Mouse (Mus musculus): ENCODE measurements around the gene Araf. TPM values are rescaled to one million over a fixed set of nuclear protein-coding genes. Genes with fewer than 3 reads are reported as not detected.

Gene Araf
- polyA plus RNA-seq (2016; fragmentation: Nextera tagmentation; extraction: Ambion mirVana): 103 and 115 TPM in 2 replicates

DNA sequence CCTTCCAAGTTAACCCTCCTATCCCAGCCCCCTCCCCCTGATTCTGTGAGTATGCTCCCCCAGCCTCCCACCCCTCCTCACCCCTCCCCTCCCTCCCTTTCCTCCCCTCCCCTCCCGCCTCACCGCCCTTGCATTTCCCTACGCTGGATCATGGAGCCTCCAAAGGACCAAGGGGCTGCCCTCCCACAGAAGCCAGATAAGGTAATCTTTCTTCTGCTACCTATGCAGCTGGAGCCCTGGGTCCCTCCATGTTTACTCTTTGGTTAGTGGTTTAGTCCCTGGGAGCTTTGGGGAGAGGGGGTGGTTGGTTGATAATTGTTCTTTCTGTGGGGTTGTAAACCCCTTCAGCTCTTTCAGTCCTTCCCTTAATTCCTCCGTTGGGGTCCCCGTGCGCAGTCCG lies at the start of gene Araf:
TSS of gene Araf (plus strand) at position 134 of the 400 bp plus-strand sequence.
- Histone ChIP-seq H3K27me3 (ENCODE audit: insufficient read depth, poor library complexity, severe bottlenecking) (no peaks in the 10 kb centered on the region), H3K27ac (peak within 1 kb of the TSS; percentile 90), H3K4me3 (peak within 1 kb of the TSS; percentile 54), H3K4me1 (replicated peaks) (no peaks in the 10 kb centered on the region), H3K9me3 (0 out of 2 replicates have a peak, but pooled peaks cover 5% of the 10 kb centered on the region), H3K36me3 (peaks cover 10% of the 10 kb centered on the region; the same call in 1 of the 2 replicates)
- DNase-seq (ENCODE audit: low spot score): no peak
- WGBS: 12% methylated on average over 5 of the region's 7 CpGs

DNA sequence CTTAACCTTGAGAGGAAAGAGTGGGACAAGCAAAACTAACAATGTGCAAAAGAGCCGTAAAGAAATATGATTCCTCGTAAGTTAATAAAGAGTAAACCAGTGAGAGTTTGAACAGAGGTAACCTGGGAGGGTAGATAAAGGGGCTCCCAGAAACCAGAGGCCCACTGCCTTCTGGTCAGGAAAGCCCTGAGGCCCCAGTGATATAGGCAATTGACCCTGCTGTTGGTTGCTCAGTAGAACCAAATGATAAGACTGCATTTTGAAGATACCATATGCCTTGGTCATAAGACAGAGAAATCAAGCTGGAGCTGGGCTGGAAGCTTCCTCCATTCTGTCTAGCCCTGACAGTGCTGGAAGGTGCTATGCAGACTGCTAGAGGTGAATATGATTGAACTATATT lies 48.8 kb upstream of the Araf start:
- H3K4me1 ChIP-seq (replicated peaks): no peaks in the 10 kb centered on the region
- 92% methylated on average over 2 of the region's 2 CpGs for WGBS
- H3K27me3 ChIP-seq (ENCODE audit: insufficient read depth, poor library complexity, severe bottlenecking): no peaks in the 10 kb centered on the region
- H3K4me3 ChIP-seq: no peak overlapping the region
- no peak for DNase-seq (ENCODE audit: low spot score)
- H3K9me3 ChIP-seq: no peaks in the 10 kb centered on the region
- no peak overlapping the region for H3K27ac ChIP-seq
- H3K36me3 ChIP-seq: no peaks in the 10 kb centered on the region

DNA sequence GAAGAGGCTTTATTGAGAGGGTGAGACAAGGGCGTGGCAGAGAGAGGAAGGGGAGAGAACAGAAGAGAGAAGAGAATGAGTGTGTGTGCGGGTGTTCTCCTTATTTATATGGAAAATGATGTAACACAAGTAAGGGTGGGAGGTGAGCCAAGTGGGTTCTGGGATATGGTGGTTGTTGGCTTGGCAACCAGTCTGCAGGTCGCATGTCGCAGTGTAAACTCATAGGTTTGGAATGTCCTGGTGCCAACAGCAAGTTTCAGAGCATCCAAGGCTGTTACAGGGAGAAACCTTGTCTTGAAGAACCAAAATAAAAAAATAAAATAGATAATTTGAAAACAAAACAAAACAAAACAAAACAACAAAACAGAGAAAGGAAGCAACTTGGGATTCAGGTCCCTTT lies 36.4 kb upstream of the Araf start:
- DNase-seq (ENCODE audit: low spot score): no peak
- no peaks in the 10 kb centered on the region for H3K36me3 ChIP-seq
- H3K4me1 ChIP-seq (replicated peaks): no peaks in the 10 kb centered on the region
- H3K27me3 ChIP-seq (ENCODE audit: insufficient read depth, poor library complexity, severe bottlenecking): no peaks in the 10 kb centered on the region
- WGBS: 87% methylated on average over 4 of the region's 4 CpGs
- no peaks in the 10 kb centered on the region for H3K9me3 ChIP-seq
- H3K27ac ChIP-seq: no peak overlapping the region
- no peak overlapping the region for H3K4me3 ChIP-seq

DNA sequence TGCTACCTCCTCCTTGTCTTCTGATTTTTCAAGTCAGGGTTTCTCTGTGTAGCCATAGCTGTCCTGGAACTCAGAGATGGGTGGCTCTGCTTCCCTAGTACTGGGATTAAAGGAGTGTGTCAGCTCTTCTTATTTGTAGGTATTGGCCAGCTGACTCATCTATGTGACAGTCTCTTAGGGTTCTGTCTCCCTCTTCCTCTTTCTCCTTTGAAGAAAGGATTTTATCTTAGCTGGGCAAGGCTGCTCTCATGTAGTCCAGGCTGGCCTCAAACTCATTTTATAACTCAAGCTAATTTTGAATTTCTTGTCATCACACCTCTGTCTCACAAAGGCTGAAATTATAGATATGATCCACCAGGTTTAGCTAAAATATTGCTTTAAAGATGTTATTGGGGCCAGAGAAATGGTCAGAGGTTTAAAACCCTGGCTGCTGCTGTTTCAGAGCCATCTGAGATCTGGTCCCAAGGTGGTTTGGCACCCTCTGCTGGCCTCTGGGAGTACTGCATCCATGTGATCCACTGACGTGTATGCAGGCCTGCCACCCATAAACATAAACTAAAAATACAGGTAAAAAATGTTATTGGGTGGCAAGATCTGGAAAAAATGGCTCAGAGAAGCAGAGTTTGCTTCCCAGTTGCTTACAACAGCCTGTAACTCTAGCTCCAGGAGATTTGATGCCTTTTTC lies 26.8 kb upstream of the Araf start:
- Histone ChIP-seq H3K9me3 (no peaks in the 10 kb centered on the region; the same call in 1 of the 2 replicates), H3K36me3 (no peaks in the 10 kb centered on the region), H3K4me3 (no peak overlapping the region), H3K27ac (no peak overlapping the region), H3K27me3 (ENCODE audit: insufficient read depth, poor library complexity, severe bottlenecking) (no peaks in the 10 kb centered on the region), H3K4me1 (replicated peaks) (no peaks in the 10 kb centered on the region)
- DNase-seq (ENCODE audit: low spot score): peak; percentile 77
- WGBS: 3% methylated on average over 1 of the region's 1 CpGs

DNA sequence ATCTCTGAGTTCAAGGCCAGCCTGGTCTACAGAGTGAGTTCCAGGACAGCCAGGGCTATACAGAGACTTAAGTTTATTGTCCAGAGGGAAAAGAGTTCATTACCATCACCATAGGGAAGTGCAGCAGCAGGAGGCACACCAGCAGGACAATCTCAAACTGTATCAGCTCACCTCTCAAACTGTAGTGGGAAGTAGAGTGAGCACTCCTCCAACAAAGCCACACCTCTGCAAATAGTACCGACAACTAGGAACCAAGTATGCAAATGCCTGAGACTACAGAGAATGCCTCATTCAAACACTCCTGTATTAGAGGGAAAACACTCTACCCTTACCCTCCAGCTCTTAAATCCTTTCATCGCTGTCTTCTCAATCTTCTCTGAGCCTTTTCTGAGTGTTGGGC lies 25.9 kb upstream of the Araf start:
- H3K9me3 ChIP-seq: no peaks in the 10 kb centered on the region; the same call in 1 of the 2 replicates
- no peak for DNase-seq (ENCODE audit: low spot score)
- H3K4me3 ChIP-seq: no peak overlapping the region
- H3K27ac ChIP-seq: no peak overlapping the region
- H3K27me3 ChIP-seq (ENCODE audit: insufficient read depth, poor library complexity, severe bottlenecking): no peaks in the 10 kb centered on the region
- H3K36me3 ChIP-seq: no peaks in the 10 kb centered on the region
- no peaks in the 10 kb centered on the region for H3K4me1 ChIP-seq (replicated peaks)
- WGBS: 55% methylated on average over 2 of the region's 2 CpGs

DNA sequence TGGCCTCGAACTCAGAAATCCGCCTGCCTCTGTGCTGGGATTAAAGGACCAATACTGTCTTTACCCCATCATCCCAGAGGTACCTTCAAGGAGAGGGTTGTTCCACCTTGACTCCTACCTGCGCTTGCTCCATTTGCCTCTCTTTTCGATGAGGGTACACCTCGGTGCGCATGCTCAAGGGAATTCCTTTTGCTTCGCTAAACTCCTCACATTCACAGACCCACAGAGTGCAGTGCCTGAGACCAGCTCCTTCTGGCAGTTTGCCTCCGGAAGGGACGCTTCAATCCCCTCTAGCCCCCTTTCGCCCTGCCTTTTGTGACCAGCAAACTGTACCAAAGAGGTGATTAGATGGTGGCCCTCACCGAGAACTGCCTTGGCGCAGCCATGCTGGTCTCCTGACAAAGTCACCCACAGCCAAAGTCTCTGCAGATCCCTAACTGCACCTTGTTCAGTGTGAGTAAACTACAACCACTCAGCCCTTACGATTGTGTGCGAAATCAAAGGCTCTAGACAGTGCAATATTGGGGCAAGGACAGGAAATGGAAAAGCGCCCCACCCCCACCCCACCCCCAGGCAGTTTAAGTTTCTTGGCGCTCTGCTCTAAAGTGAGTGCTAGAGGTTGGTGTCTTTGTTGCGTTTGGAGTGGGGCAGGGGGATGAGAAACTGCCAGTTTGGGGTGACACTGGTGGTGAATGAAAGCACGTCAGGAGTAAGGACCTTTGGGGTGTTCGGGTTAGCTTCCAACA lies 22.2 kb upstream of the Araf start:
- no peak overlapping the region for H3K27ac ChIP-seq
- no peaks in the 10 kb centered on the region for H3K4me1 ChIP-seq (replicated peaks)
- no peak overlapping the region for H3K4me3 ChIP-seq
- H3K27me3 ChIP-seq (ENCODE audit: insufficient read depth, poor library complexity, severe bottlenecking): no peaks in the 10 kb centered on the region
- no peaks in the 10 kb centered on the region for H3K36me3 ChIP-seq
- DNase-seq (ENCODE audit: low spot score): no peak
- H3K9me3 ChIP-seq: no peaks in the 10 kb centered on the region; the same call in 1 of the 2 replicates
- WGBS: 57% methylated on average over 19 of the region's 19 CpGs

DNA sequence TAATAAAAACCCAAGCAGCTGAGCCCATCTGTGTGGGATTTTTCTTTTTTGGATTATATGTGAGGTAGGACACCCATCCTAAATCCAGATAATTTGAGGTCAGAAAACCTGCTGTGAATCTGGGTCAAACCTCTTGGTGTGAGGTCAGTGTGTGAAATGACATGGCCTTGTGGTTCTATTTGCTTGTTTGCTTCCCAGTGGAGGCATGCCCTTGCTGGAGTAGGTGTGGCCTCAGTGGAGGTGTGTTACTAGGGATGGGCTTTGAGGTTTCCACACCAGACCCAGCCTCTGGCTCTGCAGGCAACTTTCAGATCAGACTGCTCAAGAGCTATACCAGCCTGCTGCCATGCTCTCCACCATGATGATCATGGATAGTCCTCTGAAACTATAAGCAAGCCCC lies 20.0 kb upstream of the Araf start:
- Histone ChIP-seq H3K9me3 (no peaks in the 10 kb centered on the region; the same call in 1 of the 2 replicates), H3K27me3 (ENCODE audit: insufficient read depth, poor library complexity, severe bottlenecking) (no peaks in the 10 kb centered on the region), H3K27ac (no peak overlapping the region), H3K36me3 (no peaks in the 10 kb centered on the region), H3K4me1 (replicated peaks) (no peaks in the 10 kb centered on the region), H3K4me3 (no peak overlapping the region)
- no peak for DNase-seq (ENCODE audit: low spot score)

DNA sequence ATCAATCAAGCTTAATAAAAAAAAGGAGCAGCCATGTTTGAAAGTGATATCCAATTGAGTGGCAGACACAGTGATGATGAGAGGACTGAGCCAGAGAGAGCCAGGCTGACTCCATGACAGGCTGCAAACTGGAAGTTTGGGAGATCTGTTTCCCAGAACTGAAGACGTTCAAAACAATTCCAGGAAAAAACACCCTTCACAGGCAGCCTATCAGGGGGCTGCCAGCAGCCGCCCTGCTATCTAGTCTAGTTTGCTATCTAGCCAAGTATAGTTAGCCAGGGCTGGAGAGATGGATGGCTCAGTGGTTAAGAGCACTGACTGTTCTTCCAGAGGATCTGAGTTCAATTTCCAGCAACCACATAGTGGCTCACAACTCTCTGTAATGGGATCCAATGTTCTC lies 10.3 kb upstream of the Araf start:
- H3K4me3 ChIP-seq: no peak overlapping the region
- no peaks in the 10 kb centered on the region for H3K4me1 ChIP-seq (replicated peaks)
- WGBS: 82% methylated on average over 2 of the region's 2 CpGs
- no peak overlapping the region for H3K27ac ChIP-seq
- H3K27me3 ChIP-seq (ENCODE audit: insufficient read depth, poor library complexity, severe bottlenecking): no peaks in the 10 kb centered on the region
- H3K36me3 ChIP-seq: no peaks in the 10 kb centered on the region
- H3K9me3 ChIP-seq: no peaks in the 10 kb centered on the region
- no peak for DNase-seq (ENCODE audit: low spot score)

DNA sequence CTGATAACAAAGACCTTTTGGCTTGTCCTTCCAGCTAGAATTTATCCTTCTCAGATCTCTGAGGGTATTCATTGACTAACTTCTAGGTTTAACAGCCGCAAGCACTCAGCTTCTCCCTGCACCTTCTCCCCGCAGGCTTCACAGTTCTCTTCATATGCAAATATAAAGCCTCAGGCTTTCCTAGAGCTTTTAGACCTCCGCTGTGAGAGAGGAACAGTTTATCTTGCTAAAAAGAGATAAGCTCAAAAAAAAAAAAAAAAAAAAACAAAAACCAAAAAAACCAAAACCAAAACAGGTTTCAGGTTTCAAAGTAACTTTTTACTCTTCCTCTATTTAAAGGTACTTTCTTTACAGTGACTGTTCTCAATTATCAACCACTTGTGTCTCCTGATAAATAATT lies 5.2 kb upstream of the Araf start:
- Histone ChIP-seq H3K36me3 (no peaks in the 10 kb centered on the region), H3K9me3 (no peaks in the 10 kb centered on the region), H3K27me3 (ENCODE audit: insufficient read depth, poor library complexity, severe bottlenecking) (no peaks in the 10 kb centered on the region), H3K4me3 (no peak overlapping the region), H3K4me1 (replicated peaks) (no peaks in the 10 kb centered on the region), H3K27ac (no peak overlapping the region)
- no peak for DNase-seq (ENCODE audit: low spot score)
- WGBS: 24% methylated on average over 3 of the region's 3 CpGs

DNA sequence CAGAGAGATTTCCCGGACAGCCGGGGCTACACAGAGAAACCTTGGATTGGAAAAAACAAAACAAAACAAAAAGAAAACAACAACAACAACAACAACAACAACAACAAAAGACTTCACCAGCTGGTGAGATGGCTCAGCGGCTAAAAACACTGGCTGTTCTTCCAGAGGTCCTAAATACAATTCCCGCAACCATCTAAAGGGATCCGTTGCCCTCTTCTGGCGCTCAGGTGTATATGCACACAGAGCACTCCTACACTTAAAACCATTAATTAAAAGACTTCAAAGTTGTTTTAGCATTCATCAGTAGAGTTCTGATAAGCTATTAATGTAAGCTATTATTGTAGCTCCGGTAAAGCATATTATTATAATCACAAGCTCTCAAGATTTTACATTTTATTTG lies 4.4 kb upstream of the Araf start:
- Histone ChIP-seq H3K27me3 (ENCODE audit: insufficient read depth, poor library complexity, severe bottlenecking) (no peaks in the 10 kb centered on the region), H3K4me3 (no peak overlapping the region), H3K4me1 (replicated peaks) (no peaks in the 10 kb centered on the region), H3K9me3 (0 out of 2 replicates have a peak, but pooled peaks cover 5% of the 10 kb centered on the region), H3K36me3 (no peaks in the 10 kb centered on the region), H3K27ac (no peak overlapping the region)
- no peak for DNase-seq (ENCODE audit: low spot score)
- 55% methylated on average over 7 of the region's 7 CpGs for WGBS

DNA sequence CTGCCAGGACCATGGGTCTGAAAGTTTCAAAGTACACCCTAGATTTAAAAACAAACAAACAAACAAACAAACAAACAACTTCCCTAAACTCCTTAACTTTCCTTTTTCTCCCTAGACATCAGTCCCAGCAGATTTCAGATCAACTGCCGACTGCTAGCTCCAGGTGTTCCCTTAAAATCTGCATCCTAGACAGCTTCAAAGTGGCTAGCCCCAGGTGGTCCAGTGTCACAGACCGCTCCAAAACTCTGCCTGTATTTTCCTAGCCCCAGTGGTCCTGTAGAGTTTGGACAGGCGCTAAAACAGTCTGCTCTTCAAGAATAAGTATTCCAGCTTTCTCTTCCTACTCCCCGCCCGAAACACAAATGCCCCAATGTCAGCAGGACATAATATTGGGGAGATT lies 3.4 kb upstream of the Araf start:
- WGBS: 25% methylated on average over 5 of the region's 5 CpGs

DNA sequence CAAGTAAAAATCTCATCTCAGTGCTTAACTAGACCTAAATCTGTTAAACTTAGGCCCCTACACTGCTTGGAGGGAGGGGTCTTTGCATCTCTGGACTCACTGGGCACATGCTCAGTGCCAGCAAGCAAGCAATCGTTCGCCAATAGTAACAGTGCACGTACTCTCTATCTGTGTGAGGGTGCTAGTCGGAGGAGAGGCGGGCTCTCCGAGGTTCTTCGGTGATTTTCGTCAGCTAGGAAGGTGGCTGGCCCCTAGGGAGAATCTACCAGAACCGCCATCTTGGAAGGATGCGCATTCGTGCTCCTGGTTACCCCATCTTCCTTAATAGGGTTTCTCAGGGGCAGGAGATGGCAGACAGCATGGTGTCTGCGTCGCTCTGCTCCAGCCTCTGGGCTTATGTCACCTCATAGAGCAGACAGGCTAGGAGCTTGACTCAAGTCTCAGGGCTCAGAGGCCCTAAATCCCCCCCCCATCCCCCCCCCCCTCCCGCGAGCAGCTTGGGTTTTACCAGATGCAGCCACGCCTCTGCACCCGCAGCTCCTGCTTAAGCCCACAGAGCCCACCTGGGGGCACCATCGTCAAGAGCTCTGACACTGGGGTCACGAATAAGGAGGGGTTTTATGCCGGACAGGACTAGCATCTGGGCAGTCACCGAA lies 655 bp downstream of the Araf start:
- Histone ChIP-seq H3K4me3 (peak overlapping the region; percentile 54), H3K27me3 (ENCODE audit: insufficient read depth, poor library complexity, severe bottlenecking) (no peaks in the 10 kb centered on the region), H3K4me1 (replicated peaks) (no peaks in the 10 kb centered on the region), H3K9me3 (0 out of 2 replicates have a peak, but pooled peaks cover 5% of the 10 kb centered on the region), H3K36me3 (peaks cover 10% of the 10 kb centered on the region; the same call in 1 of the 2 replicates), H3K27ac (peak overlapping the region; percentile 90)
- 24% methylated on average over 21 of the region's 21 CpGs for WGBS
- DNase-seq (ENCODE audit: low spot score): peak; percentile 76

More for the DNA sequence above, 3.4 kb upstream of the Araf start:
- no peak for DNase-seq (ENCODE audit: low spot score)
- H3K27ac ChIP-seq: no peak overlapping the region
- H3K27me3 ChIP-seq (ENCODE audit: insufficient read depth, poor library complexity, severe bottlenecking): no peaks in the 10 kb centered on the region
- H3K36me3 ChIP-seq: no peaks in the 10 kb centered on the region
- H3K4me1 ChIP-seq (replicated peaks): no peaks in the 10 kb centered on the region
- H3K4me3 ChIP-seq: no peak overlapping the region
- H3K9me3 ChIP-seq: 0 out of 2 replicates have a peak, but pooled peaks cover 5% of the 10 kb centered on the region

DNA sequence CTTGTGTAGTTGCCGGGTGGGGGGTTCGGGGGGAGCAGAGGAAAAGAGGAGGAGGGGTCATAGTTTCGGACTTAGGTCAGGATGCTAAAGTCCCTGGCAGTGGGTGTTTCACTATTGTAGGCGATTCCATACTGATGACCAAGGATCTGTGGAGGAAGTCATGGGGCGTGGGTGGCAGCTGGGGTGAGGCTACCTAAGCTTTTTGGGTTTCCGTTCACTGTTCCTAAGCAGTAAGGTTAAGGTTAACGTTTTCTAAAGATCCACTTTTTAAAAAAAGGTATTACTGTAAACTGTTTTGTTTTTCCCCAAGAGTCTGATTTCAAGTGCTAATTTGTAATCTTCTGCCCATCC lies 1.2 kb downstream of the Araf start:
- H3K9me3 ChIP-seq: 0 out of 2 replicates have a peak, but pooled peaks cover 5% of the 10 kb centered on the region
- H3K36me3 ChIP-seq: peaks cover 10% of the 10 kb centered on the region; the same call in 1 of the 2 replicates
- no peaks in the 10 kb centered on the region for H3K27me3 ChIP-seq (ENCODE audit: insufficient read depth, poor library complexity, severe bottlenecking)
- H3K4me1 ChIP-seq (replicated peaks): no peaks in the 10 kb centered on the region
- peak overlapping the region; percentile 90 for H3K27ac ChIP-seq
- 33% methylated on average over 7 of the region's 7 CpGs for WGBS
- DNase-seq (ENCODE audit: low spot score): no peak
- peak overlapping the region; percentile 54 for H3K4me3 ChIP-seq

Measured in hindbrain, embryonic 10.5 days (tissue).